Mouse (Mus musculus) heart, adult 18-20 months (tissue): ENCODE measurements around the gene Pvr. TPM values are rescaled to one million over a fixed set of nuclear protein-coding genes. Genes with fewer than 3 reads are reported as not detected.
"Not testable (repeated sequence)": the region's sequence is repeated elsewhere in the genome, so short reads cannot be mapped to it uniquely, and the experiment has no call there.

Experiments used
- DNase-seq, 2 experiments: peaks; one replicate each; pipeline ENCODE4 v3.0.0; 2021 to 2022; ENCODE audit warnings: mixed read lengths in 1 of 2
- total RNA-seq, 2 experiments: library from RNA; stranded (reverse); gene quantifications; 2 replicates each; pipeline ENCODE4 v1.2.3; 2021

The Pvr gene
- total RNA-seq, 2 experiments from 2014 or later: 18.5 to 19.5 TPM

GRCm38 (mm10) chr7:19935171-19935751 lies 14.3 kb upstream of the Pvr start:
- peak; percentile 73 to 80 for DNase-seq

GRCm38 (mm10) chr7:19932877-19933809 lies 12.2 kb upstream of the Pvr start:
- DNase-seq: peak; percentile 84 to 89

DNA sequence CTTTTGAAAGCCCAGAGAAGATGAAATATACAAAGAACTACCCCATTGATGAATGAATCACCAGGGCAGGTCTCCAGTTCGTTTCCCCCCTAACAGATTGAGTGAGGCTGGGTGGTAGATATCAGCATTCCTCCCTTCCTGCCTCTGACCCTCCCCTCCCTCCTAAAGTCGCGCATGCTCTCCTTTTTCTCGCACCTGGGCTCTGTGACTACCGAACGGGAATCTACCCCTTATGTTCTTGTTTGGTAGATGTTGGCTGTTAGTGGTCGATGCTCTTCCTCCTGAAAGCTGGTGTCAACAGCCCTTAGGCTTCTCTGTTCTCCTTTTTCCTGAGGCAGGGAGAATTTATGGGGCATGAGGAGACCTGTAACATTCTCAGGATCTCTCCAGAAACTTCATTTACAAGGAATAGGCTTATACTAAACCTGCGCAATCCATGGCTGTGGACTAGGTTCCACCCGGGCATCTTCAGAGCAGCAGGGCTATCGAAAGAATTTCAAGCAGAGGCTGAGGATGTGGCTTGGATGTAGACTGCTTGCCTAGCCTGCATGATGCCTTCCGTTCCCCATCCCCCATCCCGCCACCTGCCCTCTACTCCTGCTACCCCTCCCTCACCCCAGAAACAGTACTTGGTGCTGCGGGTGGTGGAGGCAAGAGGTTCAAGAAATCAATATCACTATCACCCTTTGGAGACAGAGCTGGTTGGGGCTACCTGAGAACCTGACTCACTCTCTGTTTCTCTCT lies 11.3 kb upstream of the Pvr start:
- DNase-seq: no peak

DNA sequence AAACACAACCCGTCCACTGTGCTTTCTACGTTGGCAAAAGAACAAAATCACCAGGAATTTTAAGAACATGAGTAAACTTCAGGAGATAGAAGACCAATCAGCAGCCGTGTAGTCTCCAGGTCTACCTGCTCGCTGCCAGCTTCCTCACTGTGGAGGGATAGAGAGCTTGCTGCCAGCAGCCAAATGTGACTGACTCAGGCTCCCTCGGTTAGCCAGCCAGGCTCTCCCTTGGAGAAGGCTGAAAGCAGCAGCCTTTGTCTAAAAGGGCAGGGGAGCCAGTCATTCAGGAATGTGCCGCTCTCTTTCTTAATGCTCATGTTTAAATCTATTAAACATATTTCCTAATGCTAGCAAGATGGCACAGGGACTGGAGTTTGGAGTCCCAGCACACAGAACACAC lies 9.5 kb upstream of the Pvr start:
- DNase-seq: not testable (repeated sequence)

DNA sequence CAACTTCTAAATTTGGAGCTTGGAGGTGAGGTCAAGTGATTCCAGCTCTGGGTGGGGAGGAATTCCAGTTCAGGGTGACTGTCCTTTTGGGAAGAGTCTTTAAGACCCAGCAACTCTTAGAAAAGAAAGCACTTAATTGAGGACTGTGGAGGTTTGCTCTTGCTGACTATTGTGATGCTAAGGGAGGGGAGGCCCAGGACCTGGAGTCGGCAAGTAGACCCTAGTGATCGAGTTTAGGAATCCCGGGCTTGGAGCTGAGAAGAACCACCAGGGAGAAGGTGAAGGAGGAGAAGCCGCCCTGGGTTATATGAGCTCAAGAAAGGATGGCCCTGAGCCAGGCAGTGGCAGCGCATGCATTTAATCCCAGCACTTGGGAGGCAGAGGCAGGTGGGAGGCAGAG lies 7.5 kb upstream of the Pvr start:
- peak in 1 of 2 experiments; percentile 27 for DNase-seq

DNA sequence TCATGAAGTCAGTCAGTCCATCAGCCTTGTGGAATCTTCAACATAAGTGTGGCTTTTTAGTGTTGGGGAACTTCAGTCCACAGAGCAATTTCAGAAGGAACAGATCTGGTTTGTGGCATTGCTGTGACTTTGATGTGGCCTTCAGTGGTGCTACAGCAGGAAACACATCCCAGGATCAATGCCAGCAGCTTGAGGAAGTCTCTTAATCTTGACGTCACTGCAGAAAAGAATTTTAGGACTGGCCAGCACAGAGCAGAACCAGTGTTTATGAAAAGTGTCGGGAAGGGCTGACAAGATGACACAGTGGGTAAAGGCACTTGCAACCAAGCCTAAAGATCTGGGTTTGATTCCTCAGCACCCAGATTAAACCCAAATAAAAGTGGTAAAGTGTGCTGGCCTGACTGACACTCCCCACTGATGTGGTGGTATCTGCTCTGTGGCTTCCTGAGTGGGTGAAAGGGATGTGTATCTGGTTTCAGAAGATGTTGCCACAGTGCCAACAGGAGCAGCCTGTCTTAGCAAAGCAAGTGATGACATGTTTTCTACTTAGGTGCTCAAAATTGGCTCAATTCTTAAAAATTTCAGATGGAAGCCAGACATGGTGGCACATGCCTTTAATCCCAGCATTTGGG lies 6.0 kb upstream of the Pvr start:
- peak in 1 of 2 experiments; percentile 66 for DNase-seq

- DNase-seq: no peak
These were observed 4.4 kb upstream of the Pvr start for GRCm38 (mm10) chr7:19925376-19925775.

DNA sequence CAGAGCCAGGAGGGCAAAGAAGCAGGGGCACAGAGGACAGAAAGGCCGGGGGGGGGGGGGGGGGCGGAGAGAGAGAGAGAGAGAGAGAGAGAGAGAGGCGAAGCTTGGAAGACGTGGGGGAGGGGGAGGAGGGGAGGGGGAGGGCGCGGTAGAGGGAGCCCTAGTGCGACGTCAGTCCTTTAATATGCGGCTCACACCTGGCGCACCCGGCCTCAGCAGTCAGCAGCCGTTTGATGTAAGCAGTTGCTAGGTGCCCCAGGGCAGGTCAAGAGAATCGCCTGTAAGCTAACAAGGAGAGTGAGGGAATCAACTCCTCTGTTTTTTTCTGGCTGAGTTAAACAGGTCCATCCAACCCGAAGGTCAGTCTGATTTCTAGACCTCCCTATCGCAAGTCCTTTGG lies 2.8 kb upstream of the Pvr start:
- DNase-seq: no peak

GRCm38 (mm10) chr7:19923354-19923753 lies 2.4 kb upstream of the Pvr start:
- DNase-seq: no peak

- no peak for DNase-seq
These were observed 824 bp downstream of the Pvr start for GRCm38 (mm10) chr7:19920166-19920505.

- DNase-seq: no peak
These were observed 6.4 kb downstream of the Pvr start for GRCm38 (mm10) chr7:19914558-19914957.

DNA sequence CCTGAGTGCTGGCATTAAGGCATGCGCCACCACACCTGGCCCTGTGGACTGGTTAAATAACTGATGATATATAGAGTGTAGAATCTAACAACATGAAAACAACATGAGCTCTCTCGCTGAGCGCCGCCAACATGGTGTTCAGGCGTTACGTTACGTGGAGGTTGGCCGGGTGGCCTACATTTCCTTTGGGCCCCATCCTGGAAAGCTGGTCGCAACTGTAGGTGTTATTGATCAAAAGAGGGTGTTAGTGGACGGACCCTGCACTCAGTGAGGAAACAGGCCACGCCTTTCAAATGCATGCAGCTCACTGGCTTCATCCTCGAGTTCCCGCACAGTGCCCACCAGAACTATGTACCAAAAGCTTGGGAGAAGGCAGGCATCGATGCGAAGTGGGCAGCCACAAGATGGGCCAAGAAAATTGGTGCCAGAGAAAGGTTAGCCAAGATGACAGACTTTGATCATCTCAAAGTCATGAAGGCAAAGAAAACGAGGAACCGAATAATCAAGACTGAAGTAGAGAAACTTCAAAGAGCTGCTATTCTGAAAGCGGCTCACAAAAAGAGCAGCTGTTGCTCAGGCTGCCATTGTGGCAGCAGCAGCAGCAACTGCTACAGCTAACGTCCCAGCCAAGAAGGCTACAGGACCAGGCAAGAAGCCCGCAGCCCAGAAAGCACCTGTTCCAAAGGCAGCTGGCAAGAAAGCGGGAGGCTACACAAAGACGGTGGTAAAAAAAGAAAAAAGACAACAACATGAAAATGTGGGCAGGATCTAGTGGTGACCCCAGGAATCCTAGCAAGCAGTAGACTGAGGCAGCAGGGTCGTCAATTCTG lies 9.1 kb downstream of the Pvr start:
- no peak for DNase-seq

DNA sequence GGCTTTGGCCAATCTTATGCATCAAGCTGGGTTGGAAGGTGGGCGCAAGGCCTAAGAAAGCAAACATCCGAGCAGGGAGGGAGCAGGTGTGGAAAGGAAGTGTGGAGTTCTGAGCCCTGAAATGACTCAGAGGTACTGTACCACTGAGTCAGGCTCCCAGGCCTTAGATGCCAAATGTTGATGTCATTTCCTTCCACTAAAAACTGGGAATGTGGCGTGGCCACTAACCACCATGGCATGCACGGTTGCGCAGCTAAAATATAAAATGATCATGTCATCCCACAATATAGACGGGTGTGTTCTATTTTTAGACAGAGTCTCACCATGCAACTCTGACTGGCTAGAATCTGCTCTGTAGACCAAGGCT lies 9.7 kb downstream of the Pvr start:
- DNase-seq: no peak

DNA sequence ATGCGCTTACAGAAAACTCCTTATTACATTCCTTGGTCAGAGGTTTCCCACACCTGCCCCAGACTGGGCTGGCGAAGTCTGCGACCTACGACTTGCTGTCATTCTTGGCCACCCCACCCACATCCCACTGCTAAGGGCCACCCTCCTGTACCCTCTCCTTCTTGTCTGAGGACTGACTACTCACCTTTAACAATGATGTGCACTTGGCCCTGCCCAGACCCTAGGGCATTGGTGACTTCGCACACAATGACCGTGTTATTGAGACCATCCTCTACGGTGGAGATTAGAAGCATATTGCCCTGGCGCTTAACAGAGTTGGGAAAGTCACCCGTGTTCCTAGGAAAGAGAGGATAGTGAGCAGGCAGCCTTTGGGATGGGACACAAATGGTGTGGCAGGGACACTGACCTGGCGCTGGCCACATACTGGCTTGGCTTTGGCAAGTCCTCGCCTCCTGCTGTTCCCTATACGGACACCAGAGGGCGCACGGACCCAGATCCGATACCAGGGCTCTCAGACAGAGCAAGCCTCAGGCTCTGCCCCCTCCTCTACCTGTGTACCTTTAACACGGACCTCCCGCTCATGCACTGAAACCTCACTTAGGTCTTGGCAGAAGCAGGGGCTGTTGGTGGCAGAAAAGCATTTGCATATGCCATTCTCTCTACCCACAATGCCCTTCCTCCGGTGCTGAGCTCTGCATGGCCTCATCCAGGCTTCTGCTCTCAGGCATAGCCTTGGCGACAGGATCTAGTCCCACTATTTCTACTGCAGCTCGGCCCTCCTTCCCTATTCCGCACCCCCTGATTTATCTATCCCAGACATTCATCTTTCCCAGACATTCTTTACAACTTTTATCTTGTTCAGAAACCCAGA lies 10.3 kb downstream of the Pvr start:
- peak; percentile 80 to 92 for DNase-seq

DNA sequence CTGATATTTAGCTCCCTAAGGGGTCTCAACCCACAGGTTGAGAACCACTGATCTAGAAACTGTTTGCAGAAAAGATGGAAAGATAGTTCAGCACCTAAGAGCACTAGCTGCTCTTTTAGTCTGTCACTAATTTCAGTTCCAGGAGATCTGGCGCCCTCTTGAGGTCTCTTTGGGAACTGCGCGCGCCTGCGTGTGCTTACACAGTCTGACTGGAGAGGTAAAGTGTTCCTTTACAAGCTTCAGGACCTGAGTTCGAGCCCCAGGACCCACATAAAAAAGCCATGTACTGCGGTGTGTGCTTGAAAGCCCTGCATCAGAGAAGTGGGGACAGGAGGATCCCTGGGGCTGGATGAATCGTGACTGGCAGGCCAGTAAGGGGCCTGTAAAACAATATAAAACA lies 31.1 kb downstream of the Pvr start:
- DNase-seq: peak; percentile 23 to 74

DNA sequence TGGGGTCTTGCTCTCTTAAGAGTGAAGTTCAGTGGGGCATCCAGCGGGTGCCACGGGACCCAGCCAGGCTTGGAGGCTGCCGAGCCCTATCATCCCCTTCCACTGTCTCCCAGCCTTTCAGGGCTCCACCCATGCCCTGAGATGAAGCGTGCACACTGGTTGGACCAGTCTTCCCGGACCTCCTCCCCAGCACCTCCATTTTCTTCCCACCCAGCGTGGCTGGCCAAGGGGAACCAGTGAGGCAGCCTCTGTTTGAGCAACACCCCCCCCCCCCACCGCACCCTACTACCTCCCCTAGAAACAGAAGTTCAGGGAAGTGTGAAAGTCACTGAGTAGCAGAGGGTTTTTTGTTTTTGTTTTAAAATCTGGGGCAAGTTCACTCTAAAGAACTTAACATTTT lies 33.1 kb downstream of the Pvr start, which contains the start of gene Ceacam19:
Gene Ceacam19 (minus strand): TSS at position 117 of the 400 bp plus-strand sequence.
- no peak for DNase-seq

DNA sequence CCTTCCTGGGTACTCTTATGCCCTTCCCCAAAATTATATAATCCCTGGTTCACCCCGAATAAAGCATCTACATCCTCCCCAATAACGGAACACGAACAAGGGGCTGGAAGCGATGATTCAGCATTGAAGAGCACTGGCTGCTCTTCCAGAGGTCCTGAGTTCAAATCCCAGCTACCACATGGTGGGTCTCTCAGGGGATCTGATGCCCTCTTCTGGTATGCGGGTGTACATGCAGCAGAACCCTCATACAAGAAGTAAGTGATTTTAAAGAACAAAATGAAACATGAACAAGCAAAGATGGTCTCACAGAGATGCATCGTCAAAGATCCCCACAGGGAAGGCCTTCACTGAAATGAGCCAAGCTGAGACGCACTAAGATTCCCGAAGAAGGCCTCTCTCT lies 40.2 kb downstream of the Pvr start:
- DNase-seq: no peak

DNA sequence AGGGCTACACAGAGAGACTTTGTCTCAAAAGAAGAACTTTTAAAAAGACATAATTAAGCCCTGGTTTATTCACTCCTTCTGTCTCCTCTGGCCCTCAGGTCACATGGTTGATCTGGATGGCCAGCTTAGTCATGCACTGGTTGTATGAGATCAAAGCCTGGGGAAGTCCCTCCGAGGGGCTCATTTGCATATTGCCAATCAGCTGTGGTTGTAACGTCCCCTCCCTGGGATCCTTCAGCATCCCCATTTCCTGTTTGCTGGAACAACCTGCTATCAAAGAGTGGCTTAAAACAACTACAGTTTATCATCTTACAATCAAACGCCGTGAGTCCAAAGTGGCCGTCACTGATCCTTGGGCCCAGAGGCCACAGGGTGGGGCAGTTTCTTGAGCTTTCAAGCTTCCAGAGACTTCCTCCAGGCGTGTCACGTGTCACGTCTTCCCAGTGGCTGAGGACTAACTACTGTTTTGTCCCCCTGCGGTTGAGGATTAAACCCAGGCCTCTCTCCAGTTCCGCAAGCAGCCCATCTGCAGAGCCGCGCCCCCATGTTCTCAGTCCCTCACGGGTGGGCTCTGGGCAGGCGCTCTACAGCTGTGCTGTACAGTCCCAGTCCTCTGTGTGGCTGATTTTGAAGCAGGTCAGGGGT lies 44.1 kb downstream of the Pvr start:
- peak in 1 of 2 experiments; percentile 29 for DNase-seq

- DNase-seq: peak; percentile 48 to 75
These were observed 44.8 kb downstream of the Pvr start for GRCm38 (mm10) chr7:19875948-19876682.
